Mouse (Mus musculus): ENCODE results near the gene Vash1. TPM values are rescaled to one million over a fixed set of nuclear protein-coding genes. Genes with fewer than 3 reads are reported as not detected.

The Vash1 gene
- total RNA-seq (2021): 12.0 and 12.2 TPM in 2 replicates
- long read RNA-seq, experiment 1: 0 reads
- long read RNA-seq, experiment 2: 0 reads

DNA sequence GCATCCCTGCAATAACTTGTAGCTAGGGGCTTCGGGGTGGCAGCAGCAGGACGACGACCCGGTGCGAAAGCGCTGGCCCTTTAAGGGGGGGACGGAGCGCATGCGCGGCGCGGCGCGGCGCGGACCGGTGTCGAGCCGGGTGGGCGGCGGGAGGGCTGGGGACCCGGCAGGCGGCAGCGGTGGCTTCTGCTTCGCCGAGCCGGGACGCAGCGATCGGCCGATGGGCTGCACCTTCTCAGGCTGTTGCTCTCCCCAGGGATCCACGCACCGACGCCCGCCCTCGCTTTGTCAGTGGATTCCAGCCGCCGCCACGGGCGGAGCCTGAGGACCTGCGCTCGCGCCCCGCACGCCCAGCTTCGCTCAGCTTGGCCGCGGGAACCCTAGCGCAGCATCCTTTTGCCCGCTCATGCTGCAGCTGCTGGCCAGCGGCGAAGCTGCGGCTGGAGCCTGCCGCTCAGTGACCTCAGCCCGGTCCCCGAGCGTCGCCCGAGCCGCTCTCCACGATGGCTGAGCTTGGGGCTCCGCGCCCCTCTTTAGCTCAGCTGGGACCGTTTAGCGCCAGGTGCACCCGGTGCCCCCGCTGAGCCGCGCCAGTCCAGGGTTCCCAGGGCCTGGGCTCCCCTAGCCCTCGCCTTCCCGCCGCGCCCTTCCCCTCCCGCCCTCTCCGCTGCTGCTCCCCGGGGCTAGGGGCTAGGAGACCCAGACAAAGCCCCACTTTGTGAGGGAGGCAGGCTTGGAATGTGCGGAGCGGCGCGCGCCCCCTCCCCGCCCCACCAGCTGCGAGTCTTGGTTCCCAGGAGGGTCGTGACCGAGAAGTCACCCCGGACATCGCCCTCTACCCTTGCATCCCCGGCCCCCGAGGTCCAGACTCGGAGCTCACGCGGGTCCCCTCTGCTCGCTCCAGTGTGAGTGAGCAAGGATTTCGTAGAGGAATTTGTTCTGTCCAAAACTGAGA lies at the start of gene Vash1:
Gene Vash1, plus strand, starts transcription at position 110 of the 955 bp plus-strand sequence.
- peak; percentile 69 for DNase-seq

DNA sequence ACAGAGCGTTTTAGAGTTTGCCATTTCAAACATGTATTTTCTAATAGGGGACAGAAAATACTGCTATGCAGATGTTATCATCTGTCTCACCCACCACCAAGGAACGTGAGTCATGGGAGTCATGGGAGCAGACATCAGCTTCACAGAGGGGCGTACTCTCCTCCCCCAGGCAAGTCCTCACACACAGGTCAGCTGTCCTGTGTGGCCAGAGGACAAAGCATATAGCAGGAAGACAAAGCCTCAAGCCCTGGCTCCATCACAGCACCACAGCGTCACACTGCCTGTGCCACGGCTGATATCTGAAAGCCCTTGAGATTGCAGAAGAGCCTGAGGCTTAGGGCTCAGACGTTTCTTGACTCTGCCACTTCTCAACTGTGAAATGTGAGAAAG lies 49.7 kb upstream of the Vash1 start:
- DNase-seq: no peak

DNA sequence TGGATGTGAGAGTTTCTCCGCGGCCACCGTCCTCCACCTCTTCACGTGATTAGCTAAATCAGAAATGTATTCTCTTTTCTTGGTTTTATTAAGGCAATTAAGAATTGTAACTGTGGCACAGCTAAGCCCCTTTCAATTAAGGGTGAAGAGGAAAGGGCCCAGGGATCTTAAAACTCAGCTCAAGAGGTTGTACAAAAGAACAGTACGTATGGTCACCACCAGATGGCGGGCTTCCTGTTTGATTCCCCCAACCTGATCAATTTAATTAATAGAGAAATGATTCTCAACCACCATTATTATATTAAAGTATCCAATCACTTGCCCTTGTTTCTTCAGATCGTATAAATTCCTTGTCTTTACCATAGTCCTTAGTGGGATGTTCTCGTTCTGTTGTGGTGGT lies 36.7 kb upstream of the Vash1 start:
- peak; percentile 14 for DNase-seq

DNA sequence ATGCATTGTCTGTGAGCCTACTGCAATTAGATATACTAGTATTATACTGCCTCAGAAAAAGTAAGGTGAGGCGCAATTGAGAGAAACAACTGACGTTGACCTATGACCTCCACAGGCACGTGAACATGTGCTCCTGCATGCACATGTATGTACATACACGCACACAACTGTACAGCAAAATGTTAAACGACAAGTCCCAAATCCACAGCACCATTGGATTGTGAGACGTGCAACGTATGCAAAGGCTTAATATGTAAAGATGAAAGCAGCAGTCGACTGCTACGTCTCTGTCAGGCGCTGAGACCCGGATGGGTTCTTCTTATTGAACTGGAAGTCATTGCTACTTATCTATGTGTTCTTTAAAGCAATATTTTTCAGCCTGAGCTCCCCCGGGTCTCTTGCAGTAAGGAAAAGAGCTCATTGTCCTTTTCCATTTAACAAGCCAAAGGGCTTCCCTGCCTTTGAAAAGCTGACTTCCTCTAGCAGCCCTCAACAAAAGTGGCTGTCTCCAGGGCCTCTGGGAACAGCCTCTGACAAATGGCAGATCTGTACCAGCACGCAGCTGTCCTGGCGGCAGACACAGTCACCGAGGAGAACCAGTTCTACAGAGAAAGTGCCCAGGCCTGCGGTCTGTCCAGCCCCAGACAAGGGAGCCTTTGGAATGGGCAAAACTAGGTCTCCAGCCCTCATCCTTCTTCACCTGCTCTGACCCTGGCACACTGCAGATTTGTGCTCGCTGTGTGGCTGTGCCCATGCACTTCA lies 33.8 kb upstream of the Vash1 start:
- no peak for DNase-seq

DNA sequence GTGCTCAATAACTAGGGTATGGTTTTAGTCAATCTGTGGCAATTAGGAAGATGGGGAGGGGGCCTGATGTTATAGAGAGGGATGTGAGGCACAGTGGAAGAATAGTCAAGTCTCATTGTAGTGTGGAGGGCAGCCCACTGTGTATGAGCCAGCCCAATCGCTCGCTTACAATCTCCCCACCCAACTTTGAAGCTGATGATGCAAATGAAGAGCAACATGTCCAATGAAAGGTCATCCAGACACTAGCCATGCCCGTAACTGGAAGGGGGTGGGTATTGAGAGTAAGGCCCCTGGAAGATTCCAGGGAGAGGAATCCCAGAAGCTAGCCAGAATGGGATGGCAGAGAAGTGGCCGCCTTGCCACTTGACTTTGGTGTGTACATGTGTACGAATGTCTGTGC lies 33.0 kb upstream of the Vash1 start:
- DNase-seq: no peak

DNA sequence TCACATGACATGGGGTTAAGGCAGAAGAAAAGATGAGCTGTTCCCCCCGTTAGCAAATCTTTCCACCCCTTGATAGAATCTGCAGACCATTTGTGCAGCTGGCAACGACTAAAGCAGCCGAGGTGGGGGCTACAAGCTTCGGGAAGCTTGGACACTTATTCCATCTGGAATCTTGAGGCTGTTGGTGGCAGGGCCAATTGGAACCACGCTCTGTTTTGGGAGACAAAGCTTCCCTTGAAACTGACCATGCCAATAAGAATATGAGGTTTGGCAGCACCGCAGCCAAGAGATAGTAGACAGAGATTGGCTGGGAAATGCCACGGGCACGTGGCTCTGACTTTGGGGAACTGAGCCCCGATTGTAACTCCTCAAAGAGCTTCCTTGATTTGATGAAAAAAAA lies 31.7 kb upstream of the Vash1 start:
- no peak for DNase-seq

DNA sequence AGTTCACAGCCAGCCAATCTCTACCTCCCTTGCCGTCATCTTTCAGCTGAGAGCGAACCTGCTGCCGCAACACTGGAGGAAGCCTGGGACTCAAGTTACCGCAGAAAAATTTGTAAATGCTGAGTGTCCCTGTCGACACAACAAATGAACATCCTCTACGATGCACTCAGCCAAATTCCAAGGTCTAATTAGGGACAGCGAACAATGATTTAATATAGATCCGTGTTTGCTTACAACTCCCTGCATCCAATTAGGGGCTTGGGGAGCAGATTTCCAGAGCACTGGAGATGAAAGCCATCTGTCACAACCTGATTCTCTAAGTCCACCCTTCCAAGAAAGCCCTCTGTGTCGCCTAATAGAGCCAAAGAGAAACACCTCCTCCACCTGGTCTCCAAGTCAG lies 31.2 kb upstream of the Vash1 start:
- DNase-seq: no peak

DNA sequence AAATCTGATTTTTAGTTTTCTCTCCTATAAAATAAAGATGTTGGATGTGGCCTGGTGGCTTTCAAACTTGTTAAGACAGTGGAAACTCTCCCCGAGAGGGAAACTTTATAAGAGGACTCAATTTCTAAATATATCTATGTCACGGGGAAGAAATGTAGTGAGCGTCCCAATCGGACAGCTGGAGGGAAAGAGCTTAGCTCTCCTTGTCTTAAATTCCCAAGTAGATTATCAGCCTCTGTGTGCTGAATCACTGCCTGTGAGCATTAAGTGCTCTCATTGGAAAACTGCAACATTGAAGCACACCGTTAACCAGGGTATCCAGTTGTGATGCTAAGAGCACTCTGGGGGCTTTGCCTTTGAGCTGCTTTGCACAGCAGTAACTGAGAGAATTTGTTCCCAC lies 30.8 kb upstream of the Vash1 start:
- no peak for DNase-seq

DNA sequence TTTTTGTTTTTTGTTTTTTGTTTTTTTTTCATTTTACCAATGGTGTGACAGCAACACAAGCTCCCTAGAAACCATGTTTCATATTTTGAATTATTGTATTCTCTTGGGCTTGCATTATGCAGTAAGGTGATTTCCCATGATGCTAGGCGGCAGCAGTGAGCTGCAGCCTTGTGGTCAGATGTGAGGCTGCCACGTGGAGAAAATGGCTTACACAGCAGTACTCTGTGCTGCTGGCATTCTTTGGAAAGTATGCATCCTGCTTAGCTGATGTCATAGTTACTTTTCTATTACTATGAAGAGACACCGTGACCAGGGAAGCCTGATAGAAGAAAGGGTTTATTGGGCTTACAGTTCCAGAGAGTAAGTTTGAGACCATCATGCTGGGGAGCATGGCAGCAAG lies 30.0 kb upstream of the Vash1 start:
- DNase-seq: no peak

DNA sequence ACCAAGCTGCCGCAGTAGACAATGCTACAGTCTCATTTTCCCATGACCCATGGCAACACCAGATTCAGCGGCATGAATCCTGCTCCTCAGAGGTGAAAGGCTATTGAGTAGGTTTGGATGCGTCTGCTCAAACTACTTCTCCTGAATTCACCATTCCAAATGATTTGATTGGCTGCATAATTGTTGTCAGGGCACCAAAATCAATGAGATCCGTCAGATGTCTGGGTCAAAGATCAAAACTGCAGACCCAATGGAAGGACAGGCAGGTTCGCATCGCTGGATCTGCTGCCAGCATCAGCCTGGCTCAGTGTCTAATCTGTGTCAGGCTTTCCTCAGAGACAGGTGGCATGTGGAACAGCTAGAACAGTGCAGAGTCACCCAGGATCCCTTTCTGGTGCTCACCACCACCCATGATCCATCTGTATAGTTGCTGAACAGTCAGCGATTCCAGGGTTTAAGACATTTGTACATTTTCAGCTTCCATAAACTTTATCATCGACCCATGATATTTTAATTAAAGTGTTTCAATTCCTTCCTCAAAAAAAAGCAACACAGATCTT lies 27.1 kb upstream of the Vash1 start:
- no peak for DNase-seq

DNA sequence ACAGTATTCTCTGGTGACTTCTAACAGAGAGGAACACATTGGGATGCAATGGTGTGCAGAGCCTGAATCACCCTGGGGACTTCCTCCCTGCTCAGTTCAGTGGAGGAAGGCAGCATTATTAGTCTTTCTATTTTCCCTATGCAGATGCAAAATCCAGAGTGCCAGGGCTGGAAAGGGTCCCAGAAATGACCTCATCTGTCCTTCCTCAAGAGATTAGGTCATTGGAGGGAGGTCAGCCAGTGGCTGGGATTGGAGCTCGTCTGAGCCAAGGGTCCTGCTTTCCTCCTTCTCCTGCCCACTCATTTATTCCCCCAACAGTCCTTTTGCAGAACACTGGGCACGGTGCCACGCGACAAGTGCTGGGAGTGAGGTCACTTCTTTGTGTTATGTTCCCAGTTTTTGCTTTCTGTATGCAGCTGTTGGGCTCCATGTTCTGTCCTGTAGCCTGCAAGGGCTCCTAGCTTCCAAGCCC lies 25.9 kb upstream of the Vash1 start:
- peak; percentile 88 for DNase-seq

DNA sequence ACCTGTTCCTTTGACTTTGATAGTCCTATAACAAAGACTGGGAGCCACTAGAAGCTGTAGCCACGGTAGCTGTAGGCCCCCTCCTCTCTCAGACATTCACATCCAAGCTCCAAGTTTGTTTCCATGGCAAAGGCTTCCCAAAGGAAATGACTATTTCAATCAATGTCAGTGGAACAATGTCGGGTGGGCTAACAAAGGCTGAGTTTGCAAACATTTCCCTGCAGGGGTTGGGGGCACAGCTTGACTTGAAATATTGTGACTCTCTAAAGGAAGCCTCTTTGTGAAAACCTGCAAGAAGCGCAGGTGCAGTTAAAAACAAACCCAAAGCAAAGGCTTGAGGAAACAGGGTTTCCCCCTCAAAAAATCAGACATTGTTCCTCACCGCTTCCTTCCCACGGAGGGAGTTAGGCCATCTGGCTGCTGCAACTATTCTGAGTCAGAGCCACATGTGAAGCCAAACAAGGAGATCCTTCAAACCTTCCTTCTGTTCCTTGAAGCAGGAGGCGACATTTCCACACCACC lies 19.0 kb upstream of the Vash1 start:
- DNase-seq: no peak

DNA sequence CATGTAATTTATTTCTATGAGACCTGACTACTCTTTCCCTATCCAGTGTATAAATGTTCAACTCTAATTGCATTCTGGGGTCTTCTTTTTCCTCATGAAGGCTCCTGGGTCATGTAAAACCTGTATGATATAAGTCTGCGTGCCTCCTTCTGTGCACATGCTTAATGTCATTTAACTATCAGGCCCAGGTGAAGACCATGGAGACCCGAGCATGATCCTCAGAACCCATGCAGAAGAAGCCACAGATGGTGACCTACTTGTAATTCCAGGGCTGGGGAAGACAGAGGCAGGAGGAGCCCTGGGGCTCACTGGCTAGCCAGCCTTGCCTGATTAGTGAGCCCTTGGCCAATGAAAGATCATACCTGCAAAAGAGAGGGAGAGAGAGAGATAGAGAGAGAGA lies 18.0 kb upstream of the Vash1 start:
- no peak for DNase-seq

DNA sequence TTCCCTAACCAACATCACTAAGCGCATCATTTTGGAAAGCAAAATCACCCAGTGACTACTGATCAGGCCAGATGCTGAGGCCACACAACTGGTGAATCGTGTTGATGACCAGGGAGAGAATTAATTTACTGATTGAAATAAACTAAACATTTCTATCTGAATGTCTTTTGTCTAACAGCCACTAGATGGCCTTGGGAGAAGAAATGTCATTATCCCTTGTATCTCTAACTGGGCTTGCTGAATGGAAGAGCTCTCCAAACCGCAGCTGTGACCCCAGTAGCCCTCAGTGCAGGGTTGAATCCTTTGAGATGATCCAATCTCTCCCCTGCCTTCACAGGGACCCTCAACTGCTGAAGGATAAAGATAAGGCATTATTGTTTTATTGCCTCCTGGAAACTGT lies 12.8 kb upstream of the Vash1 start:
- no peak for DNase-seq

DNA sequence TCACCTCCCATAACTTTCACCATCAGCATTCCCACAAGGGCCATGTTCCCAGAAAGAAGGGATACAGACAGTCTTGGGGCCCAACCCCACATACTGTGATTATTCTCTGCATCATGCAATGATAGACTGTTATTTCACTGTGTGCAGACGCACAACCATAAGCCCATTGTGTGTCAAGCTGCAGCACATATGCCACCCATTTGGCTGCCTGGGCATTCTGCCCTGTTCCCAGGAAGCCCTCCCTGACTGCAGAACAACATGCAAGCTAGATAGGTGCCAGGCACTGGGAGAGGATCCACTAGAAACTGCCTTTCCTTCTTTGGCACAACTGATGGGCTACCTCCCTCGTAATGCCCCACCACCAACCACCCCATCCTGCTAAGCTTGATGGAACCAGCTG lies 10.1 kb upstream of the Vash1 start:
- no peak for DNase-seq

DNA sequence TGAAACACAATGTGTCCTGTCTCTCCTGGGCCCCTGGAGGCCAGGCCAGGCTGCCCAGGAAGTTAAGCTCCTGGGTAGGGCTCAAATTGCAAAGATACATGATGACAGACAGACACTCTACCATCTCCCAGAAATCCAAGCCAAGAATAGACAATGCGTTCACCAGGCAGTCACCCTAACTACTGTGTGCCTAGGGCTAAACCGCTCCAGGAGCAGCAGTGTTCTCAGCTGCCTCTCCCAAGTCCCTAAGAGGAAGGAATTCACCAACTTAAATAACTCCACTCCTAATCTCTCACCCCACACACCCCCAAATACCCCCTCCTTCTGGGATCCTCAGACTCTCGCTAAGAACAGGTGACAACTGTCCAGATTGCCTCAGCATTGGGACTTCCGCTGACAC lies 6.4 kb upstream of the Vash1 start:
- DNase-seq: no peak

DNA sequence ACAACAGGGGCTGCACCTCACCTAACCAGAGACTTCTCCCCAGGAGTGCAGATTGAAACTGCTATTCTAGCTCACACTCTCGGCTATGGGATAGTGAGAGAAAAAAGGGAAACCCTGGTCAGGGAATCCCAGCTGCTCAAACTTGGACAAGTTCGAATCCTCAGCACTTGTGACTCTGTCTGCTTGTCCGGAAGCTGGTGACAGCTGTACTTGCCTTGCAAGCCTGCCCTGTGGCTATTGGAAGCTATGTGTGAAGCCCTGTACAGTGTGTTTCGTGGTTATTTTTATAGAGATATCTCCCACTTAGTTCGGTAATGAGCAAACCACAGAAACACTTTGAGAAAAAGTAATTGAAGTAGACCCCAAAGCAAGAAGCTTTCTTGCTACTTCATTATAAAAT lies 6.0 kb upstream of the Vash1 start:
- DNase-seq: no peak

DNA sequence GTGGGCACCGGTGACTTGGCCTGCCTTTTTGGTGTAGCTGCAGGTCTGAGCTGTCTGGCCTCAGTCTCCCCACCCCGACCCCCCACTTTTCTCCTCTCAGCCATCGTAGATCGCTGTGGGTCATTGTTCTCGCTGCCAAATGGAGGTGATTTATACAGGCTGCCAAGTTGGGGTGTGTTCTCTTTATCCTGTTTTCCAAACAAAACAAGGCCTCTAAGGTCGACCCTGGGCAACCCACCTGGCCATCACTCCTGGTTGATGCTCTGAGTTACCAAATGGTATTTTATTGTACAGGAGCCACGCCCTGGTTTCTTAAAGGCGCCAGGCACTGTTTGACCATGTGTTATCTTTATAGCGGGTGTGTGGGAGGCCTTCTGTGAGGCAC lies 1.0 kb downstream of the Vash1 start:
- no peak for DNase-seq

DNA sequence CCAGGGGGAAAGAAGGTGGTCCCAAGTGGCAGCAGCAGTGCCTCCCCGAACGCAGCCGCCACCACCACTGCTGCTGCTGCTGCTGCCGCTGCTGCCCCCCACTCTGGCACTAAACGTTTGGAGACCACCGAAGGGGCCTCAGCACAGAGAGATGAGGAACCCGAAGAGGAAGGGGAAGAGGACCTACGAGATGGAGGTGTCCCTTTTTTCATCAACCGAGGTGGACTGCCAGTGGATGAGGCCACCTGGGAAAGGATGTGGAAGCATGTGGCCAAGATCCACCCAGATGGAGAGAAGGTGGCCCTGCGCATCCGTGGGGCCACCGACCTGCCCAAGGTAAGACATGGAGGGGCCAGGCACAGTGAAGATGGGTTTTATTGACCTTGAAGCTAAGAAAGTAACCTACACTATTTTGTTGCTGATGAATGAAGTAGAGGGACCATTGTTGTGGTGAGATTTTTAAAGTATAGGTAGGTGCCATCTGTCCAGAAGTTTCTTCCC lies 1.5 kb downstream of the Vash1 start:
- DNase-seq: no peak

DNA sequence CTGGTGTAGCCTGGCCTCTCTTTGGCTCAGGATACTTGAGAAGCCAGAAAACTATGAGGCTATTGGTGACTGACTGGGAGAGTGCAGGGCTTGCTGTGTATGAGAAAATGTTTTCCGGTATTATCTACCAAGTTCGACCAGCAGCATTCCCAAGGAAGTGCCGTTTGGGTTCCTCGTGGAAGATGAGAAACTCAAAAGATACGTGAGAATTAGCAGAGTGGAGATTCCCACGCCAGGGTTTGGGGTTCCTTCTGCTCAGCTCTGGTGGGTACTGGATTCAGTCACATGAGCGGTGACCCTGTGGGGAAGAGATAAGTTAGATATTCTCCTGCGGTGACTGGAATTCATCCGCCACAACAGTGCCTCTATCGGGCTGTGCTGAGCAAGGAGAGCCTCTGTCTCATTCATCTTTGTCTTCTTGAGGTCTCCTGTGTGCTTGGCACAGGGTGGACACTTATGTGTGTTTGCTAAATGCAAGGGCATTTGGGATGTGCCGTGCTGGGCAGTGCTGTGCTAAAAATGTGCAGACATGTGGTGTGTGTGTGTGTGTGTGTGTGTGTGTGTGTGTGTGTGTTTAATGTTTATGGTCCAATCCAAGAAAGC lies 2.2 kb downstream of the Vash1 start:
- DNase-seq: no peak

DNA sequence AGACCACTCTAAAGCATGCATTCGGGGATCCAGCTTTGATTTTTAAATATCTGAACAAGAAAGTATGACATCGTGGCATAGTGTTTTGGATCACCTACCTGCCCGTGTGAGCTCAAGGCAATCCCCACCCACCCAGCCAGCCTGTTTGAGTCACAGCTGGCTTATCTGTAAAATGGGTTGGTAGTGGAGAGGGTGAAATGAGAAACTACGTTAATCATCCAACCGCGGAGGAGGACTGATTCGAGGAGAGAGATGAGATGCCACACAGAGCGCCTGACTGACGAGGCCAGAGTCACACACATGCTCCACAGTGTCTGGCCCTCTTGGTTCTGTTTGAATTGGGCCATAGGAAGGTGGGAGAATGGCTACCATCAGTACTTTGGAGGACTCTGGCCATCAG lies 3.1 kb downstream of the Vash1 start:
- DNase-seq: no peak

DNA sequence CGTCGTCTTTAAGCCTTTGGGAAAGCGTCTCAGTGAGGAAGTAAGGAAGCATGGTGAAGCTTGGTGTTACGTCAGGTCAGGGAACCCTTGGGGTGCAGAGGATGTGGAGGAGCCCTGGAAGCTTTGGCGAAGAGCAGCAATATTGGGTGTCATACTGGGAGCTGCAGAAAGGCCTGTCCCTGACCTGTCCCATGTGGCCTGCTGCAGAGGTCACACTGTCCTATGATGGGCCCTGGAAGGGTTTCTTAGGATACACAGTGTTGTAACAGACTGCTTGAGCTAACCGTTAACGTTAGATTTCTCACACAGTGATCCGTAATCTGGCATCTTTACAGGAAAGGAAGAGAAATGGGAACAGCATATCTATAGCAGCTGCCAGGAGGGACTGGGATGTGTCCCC lies 3.7 kb downstream of the Vash1 start:
- no peak for DNase-seq
